Mouse (Mus musculus): ENCODE data around the gene Gm1123.

GRCm38 (mm10) chr9:99080657-99081056 lies 45.1 kb upstream of the Gm1123 start:
- TF ChIP-seq POLR2A (IDR thresholded peaks at IDR 0.05; ENCODE audit: extremely low read depth, insufficient read depth, low read length) = no peak
- TF ChIP-seq CTCF (IDR thresholded peaks at IDR 0.05; ENCODE audit: extremely low read depth, insufficient read depth, low read length) = 0 out of 2 replicates have a peak, but pooled peaks have one; percentile 2

Measured in cortical plate, adult 2 months (tissue).